9 mouse cellular contexts compared by ENCODE assay signal in the genomic region with DNA sequence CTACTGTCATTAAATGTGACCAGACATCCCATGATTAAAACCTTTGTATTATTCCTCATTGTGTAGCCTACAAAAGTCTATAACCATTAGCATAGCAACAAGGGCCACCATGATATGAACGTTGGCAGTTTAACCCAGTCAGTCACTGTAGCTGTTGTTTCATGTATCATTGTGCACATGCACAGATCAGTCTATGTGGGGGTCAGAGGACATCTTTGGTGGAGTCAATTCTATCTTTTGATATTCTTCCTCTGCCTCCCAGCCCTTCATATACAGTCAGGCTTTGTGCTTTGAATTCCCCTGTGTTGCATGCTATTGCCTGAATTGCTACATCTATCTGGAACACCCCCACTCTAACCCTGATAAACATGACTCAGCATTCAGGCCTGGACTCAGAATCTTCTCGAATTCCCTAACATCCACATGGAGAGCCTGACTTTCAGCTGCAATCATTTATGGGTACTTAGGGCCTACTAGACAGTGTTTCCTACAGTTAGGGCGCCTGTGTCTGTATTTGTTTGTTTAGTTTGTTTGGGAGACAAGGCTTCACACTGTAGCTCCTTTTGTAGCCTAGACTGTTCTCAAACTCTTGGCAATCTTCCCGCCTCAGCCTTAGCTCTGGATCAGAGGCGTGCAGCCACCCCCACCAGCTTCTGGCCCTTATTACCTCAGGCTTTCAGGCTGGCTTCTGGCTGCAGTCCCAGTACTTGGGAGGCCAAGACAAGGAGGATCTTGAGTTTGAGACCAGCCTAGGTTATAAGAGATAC. TPM values are rescaled to one million over a fixed set of nuclear protein-coding genes. Genes with fewer than 3 reads are reported as not detected.
DNase-seq lines count a peak whose midpoint lies in the region; ATAC-seq and TF ChIP-seq lines count a peak whose summit lies in the region.
"Had no signal": no experiment of that assay in that cellular context is flagged by ENCODE, and none has a peak within 500 bp of the region (broad histone marks: within the 10 kb centered on the region; RNA-seq: fewer than 3 reads in every experiment).

No protein-coding gene starts in this region.

- no peak overlapping the region for H3K4me2 ChIP-seq in heart, embryonic 12.5 days
- no peak overlapping the region for H3K4me2 ChIP-seq in midbrain, embryonic 13.5 days (replicated peaks)

- H3K36me3 ChIP-seq in heart, embryonic 12.5 days, result peaks cover 16% of the 10 kb centered on the region
- peaks cover 22% of the 10 kb centered on the region for H3K36me3 ChIP-seq in midbrain, embryonic 13.5 days

- no peak overlapping the region for H3K4me3 ChIP-seq in heart, embryonic 12.5 days
- no peak overlapping the region for H3K4me3 ChIP-seq in midbrain, embryonic 13.5 days (replicated peaks)

- 77% methylated on average over 5 of the region's 5 CpGs for WGBS in heart, embryonic 12.5 days
- 91% methylated on average over 5 of the region's 5 CpGs for WGBS in midbrain, embryonic 13.5 days

- no peak overlapping the region for H3K27ac ChIP-seq in heart, embryonic 12.5 days (ENCODE audit: poor library complexity, severe bottlenecking)
- H3K27ac ChIP-seq in midbrain, embryonic 13.5 days, result no peak overlapping the region

- no peak for ATAC-seq in heart, embryonic 12.5 days (ENCODE audit: insufficient number of reproducible peaks, low FRiP score)
- no peak for ATAC-seq in CD4-positive, CD25-positive, alpha-beta regulatory T cell, adult 4 months
- no peak for ATAC-seq in midbrain, embryonic 13.5 days

- H3K4me1 ChIP-seq in heart, embryonic 12.5 days (replicated peaks), result no peaks in the 10 kb centered on the region; the same call in 1 of the 2 replicates
- no peaks in the 10 kb centered on the region for H3K4me1 ChIP-seq in midbrain, embryonic 13.5 days (replicated peaks)

- no peak for TF ChIP-seq CTCF in brain, embryonic 14.5 days (IDR thresholded peaks at IDR 0.05; ENCODE audit: borderline replicate concordance, extremely low read depth, insufficient read depth, insufficient read length)

- no peak for TF ChIP-seq POLR2A in brain, embryonic 14.5 days (IDR thresholded peaks at IDR 0.05; ENCODE audit: borderline replicate concordance, extremely low read depth, insufficient read depth, insufficient read length, poor library complexity, severe bottlenecking)

- no peak overlapping the region for H3K9ac ChIP-seq in heart, embryonic 12.5 days
- H3K9ac ChIP-seq in midbrain, embryonic 13.5 days (replicated peaks), result no peak overlapping the region

- peak; percentile 23 to 29 for DNase-seq in heart, adult 9 months (ENCODE audit: low spot score in 2 of 2)
- peak; percentile 29 for DNase-seq in 416B (ENCODE audit: low read depth)
- DNase-seq in brain, embryonic 14.5 days (ENCODE audit: low read depth), result peak; percentile 62
- peak; percentile 59 for DNase-seq in kidney, adult 9 months
- DNase-seq in lung, postnatal 25 days (ENCODE audit: low spot score), result peak; percentile 48

- 0 out of 2 replicates have a peak, but pooled peaks cover 3% of the 10 kb centered on the region for H3K9me3 ChIP-seq in heart, embryonic 12.5 days (replicated peaks)
- H3K9me3 ChIP-seq in midbrain, embryonic 13.5 days, result no peaks in the 10 kb centered on the region

- H3K27me3 ChIP-seq in heart, embryonic 12.5 days (replicated peaks), result no peaks in the 10 kb centered on the region
- no peaks in the 10 kb centered on the region for H3K27me3 ChIP-seq in midbrain, embryonic 13.5 days

RNA-seq across cellular contexts. Expression of gene Bnipl, which starts 4.3 kb away (rescaled TPM):
- polyA plus RNA-seq in heart, embryonic 12.5 days (2016; fragmentation: Nextera tagmentation; extraction: Ambion mirVana), result not detected in 2 replicates
- polyA plus RNA-seq in brain, embryonic 14.5 days (2012; rRNA removed), result 0.53 and 0.64 TPM in 2 replicates
- polyA plus RNA-seq in CD4-positive, CD25-positive, alpha-beta regulatory T cell, adult 4 months (2017; shearing (Covaris generic)), result not detected
- 0.17 TPM in 1 of 2 replicates, not detected in the other for polyA plus RNA-seq in midbrain, embryonic 13.5 days (2015; fragmentation: Nextera tagmentation; extraction: Ambion mirVana)
- polyA plus RNA-seq: liver, embryonic 16.5 days had no signal

RNA-seq across cellular contexts. Expression of gene Gm128, which starts 5.2 kb away (rescaled TPM):
- 0.53 and 0.64 TPM in 2 replicates for polyA plus RNA-seq in heart, embryonic 12.5 days (2016; fragmentation: Nextera tagmentation; extraction: Ambion mirVana)
- 0.25 and 0.26 TPM in 2 replicates for polyA plus RNA-seq in brain, embryonic 14.5 days (2012; rRNA removed)
- polyA plus RNA-seq in CD4-positive, CD25-positive, alpha-beta regulatory T cell, adult 4 months (2017; shearing (Covaris generic)), result 1 to 10 TPM in 1 of 2 experiments, under 1 TPM in 1; 0.65 to 1.1 TPM
- 0.23 and 0.26 TPM in 2 replicates for polyA plus RNA-seq in midbrain, embryonic 13.5 days (2015; fragmentation: Nextera tagmentation; extraction: Ambion mirVana)

RNA-seq across cellular contexts. Expression of gene Mllt11, which starts 14.7 kb away (rescaled TPM):
- polyA plus RNA-seq in heart, embryonic 12.5 days (2016; fragmentation: Nextera tagmentation; extraction: Ambion mirVana), result 12.8 and 13.6 TPM in 2 replicates
- 784 and 825 TPM in 2 replicates for polyA plus RNA-seq in brain, embryonic 14.5 days (2012; rRNA removed)
- 10 to 100 TPM; 19.0 to 24.1 TPM for polyA plus RNA-seq in CD4-positive, CD25-positive, alpha-beta regulatory T cell, adult 4 months (2017; shearing (Covaris generic))
- polyA plus RNA-seq in midbrain, embryonic 13.5 days (2015; fragmentation: Nextera tagmentation; extraction: Ambion mirVana), result 253 and 276 TPM in 2 replicates

RNA-seq across cellular contexts. Expression of gene Cdc42se1, which starts 18.1 kb away (rescaled TPM):
- 60.9 and 62.1 TPM in 2 replicates for polyA plus RNA-seq in heart, embryonic 12.5 days (2016; fragmentation: Nextera tagmentation; extraction: Ambion mirVana)
- polyA plus RNA-seq in brain, embryonic 14.5 days (2012; rRNA removed), result 62.5 and 80.3 TPM in 2 replicates
- 100 to 1,000 TPM; 218 to 256 TPM for polyA plus RNA-seq in CD4-positive, CD25-positive, alpha-beta regulatory T cell, adult 4 months (2017; shearing (Covaris generic))
- 66.8 and 68.4 TPM in 2 replicates for polyA plus RNA-seq in midbrain, embryonic 13.5 days (2015; fragmentation: Nextera tagmentation; extraction: Ambion mirVana)

RNA-seq across cellular contexts. Expression of gene Gabpb2, which starts 28.9 kb away (rescaled TPM):
- 7.7 and 8.9 TPM in 2 replicates for polyA plus RNA-seq in heart, embryonic 12.5 days (2016; fragmentation: Nextera tagmentation; extraction: Ambion mirVana)
- polyA plus RNA-seq in brain, embryonic 14.5 days (2012; rRNA removed), result 14.4 and 14.7 TPM in 2 replicates
- polyA plus RNA-seq in CD4-positive, CD25-positive, alpha-beta regulatory T cell, adult 4 months (2017; shearing (Covaris generic)), result 10 to 100 TPM; 31.0 to 37.1 TPM
- 5.5 and 5.7 TPM in 2 replicates for polyA plus RNA-seq in midbrain, embryonic 13.5 days (2015; fragmentation: Nextera tagmentation; extraction: Ambion mirVana)

Comparison
In these comparisons a context has a peak if more than half of its experiments do, and no peak if none do; other contexts are left out.
1. RNA of gene Mllt11, which starts 14.7 kb away (polyA plus RNA-seq): 784 to 825 TPM in brain, embryonic 14.5 days and 253 to 276 TPM in midbrain, embryonic 13.5 days; 19.0 to 24.1 TPM in CD4-positive, CD25-positive, alpha-beta regulatory T cell, adult 4 months and 12.8 to 13.6 TPM in heart, embryonic 12.5 days; every median in the first group is over 10 times any median in the second.
2. Peak in every context shown above with its lines, with median percentiles within 50 percentile points of each other: DNase-seq.